Mouse (Mus musculus) NIH3T3 (cell line): ENCODE measurements around the gene Gm21987.

Experiments
- DNase-seq: peaks from one replicate; pipeline ENCODE4 v3.0.0-alpha.2; 2012; ENCODE audit warnings: low read depth

Gene Gm21987

DNA sequence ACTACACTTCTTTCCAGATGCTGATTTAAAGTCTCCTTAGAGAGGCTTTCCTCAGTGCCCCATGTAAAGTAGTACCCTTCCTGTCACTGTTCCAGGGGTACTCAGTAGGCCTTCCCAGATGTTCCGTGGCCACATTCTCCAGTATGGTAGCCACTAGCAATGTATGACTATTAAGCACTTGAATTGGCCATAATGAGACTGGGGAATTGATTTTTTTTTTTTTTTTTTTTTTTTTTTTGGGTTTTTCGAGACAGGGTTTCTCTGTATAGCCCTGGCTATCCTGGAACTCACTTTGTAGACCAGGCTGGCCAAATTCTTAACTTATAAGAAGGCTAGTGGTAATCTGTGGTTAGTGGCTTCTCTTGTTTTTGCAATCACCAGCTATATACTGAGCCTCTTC, 3.0 kb downstream of the Gm21987 start:
- no peak for DNase-seq

GRCm38 (mm10) chr16:38350361-38350855, 3.6 kb downstream of the Gm21987 start:
- DNase-seq, result no peak

GRCm38 (mm10) chr16:38350939-38351338, 4.1 kb downstream of the Gm21987 start:
- DNase-seq, result no peak

DNA sequence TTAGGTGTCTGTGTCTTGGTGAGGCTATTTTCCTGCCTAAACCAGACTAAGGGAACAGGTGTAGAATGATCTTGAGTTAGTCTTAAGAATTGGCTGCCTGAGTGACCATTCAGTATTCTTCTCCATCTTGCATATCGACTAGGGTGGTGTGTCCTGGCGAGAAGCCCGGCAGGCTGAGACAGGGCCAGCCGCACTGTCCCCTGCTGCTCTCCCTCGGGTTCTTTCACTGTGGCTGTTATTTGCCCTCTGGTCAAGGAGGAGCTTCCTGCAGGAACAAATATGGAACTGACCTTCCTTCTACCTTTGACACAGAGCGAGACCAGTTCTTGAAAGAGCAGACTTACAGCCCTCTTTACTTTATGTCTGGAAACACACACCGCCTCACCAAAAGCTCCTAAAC, 5.2 kb downstream of the Gm21987 start:
- no peak for DNase-seq

DNA sequence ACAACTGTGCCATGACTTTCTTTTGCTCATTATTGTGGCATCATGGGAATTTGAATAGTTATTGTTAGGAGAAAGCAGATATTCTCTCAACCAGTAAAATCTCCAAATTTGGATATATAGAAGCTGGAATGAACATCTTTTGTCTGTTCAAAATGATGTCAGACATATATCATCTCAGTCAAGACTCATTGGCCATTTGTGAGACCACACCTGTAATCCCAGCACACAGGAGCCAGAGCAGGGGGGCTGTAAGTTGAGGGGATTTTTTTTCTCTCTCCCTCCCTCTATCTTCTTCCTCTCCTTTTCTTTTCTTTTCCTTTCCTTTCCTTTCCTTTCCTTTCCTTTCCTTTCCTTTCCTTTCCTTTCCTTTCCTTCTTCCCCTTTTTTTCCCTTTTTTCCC, 6.0 kb downstream of the Gm21987 start:
- no peak for DNase-seq

DNA sequence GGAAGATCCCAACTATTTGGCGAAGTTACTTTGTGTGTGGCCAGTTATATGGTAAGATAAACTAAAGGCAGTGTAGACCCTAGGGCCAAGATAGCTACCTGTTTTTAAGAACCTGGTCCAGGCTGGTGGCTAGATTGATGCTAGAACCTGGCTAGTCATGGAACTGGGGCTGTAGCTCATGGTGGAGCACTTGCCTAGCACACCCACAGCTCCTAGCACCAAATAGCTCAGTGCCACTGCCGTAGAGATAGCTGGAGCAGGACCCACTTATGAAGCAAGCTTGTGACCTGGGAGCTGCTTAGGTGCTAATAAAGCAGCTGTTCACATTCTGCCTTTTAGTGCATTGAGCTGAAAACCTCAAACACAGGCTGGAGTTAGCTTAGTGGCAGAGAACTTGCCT, 6.8 kb downstream of the Gm21987 start:
- DNase-seq, result no peak

DNA sequence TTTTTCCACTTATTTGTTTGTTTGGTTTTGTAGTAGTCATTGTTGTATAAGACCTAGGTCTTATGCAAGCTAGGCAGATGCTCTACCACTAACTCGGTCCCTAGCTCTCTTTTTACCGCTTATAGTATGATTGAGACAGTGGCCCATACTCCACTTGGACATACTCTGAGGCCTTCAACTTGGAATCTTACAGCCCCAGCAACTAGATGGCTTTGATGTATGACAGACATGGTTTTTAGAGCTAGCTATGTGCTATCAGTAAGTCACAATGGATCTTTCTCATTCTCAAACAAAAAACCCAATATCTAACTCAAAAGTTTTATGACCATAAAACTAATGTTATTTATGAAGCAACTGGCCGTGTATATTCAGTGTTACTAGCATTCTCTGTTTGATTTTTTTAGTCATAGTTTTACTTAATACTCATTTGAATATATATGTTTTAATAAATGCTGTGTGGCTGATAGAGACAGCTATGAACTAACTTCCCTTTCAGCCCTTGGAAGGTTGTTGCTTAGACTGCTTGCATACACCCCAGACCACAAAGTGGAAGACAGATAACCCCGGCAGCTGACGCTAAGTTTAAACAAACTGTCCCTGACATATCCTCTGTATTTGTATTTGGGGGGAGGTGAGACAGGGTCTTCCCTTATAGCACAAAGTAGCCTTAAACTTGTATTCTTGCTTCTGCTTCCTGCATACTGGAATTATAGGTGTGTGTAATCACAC, 7.5 kb downstream of the Gm21987 start:
- DNase-seq, result no peak

GRCm38 (mm10) chr16:38358256-38358812, 11.5 kb downstream of the Gm21987 start:
- DNase-seq, result no peak

- DNase-seq, result no peak
These were observed 12.4 kb downstream of the Gm21987 start for GRCm38 (mm10) chr16:38359241-38359640.

GRCm38 (mm10) chr16:38359857-38360256, 13.0 kb downstream of the Gm21987 start:
- DNase-seq, result no peak

- DNase-seq, result no peak
These were observed 13.5 kb downstream of the Gm21987 start for GRCm38 (mm10) chr16:38360317-38360716.

- no peak for DNase-seq
These were observed 15.1 kb downstream of the Gm21987 start, which contains the start of gene Popdc2 for GRCm38 (mm10) chr16:38361933-38362332. Gene Popdc2 (plus strand): TSS chr16:38362209.

GRCm38 (mm10) chr16:38362493-38363255, 15.8 kb downstream of the Gm21987 start:
- no peak for DNase-seq

GRCm38 (mm10) chr16:38363256-38363595, 16.4 kb downstream of the Gm21987 start:
- no peak for DNase-seq

GRCm38 (mm10) chr16:38363657-38364056, 16.8 kb downstream of the Gm21987 start:
- DNase-seq, result no peak

DNA sequence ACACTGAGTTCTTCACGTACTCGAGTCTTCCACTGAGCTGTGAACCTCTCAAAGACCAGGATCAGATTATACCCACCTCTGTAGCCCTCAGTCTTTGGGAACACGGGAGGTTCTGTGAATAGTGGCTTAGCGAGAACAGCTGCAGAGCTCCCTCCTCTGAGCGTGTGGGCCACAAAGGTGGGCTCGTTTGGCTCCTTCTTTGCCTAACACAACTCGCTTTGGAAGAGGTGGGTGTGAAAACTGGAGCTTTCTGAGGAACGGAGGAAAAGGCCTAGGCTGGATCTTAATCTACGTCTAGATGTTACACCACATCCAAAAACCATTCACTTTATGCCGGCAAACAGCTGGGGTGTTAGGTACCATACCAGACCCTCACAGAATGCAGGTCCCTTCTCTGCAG, 18.6 kb downstream of the Gm21987 start:
- no peak for DNase-seq

- no peak for DNase-seq
These were observed 19.4 kb downstream of the Gm21987 start for GRCm38 (mm10) chr16:38366231-38366630.

- DNase-seq, result peak; percentile 79
These were observed 21.5 kb downstream of the Gm21987 start for GRCm38 (mm10) chr16:38368336-38368735.

GRCm38 (mm10) chr16:38369000-38369399, 22.2 kb downstream of the Gm21987 start:
- DNase-seq, result no peak

DNA sequence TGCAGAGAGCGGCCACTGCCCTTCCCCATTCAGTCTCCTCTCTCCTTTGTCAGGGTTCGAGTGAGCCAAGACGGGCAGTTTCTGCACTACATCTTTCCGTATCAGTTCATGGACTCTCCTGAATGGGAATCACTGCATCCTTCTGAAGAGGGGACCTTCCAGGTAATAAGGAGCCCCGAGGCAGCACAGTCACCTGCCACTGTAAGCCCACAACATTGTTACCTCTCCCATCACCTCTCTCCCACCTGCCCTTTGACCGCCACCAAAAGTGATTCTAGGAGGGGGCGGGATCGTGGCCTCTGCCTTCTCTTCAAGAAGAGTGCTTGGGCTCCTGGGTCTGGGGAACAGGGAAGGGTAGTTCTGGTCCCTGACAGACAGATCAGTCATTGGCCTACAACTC, 22.6 kb downstream of the Gm21987 start:
- DNase-seq, result no peak

GRCm38 (mm10) chr16:38369992-38370484, 23.2 kb downstream of the Gm21987 start:
- DNase-seq, result no peak

DNA sequence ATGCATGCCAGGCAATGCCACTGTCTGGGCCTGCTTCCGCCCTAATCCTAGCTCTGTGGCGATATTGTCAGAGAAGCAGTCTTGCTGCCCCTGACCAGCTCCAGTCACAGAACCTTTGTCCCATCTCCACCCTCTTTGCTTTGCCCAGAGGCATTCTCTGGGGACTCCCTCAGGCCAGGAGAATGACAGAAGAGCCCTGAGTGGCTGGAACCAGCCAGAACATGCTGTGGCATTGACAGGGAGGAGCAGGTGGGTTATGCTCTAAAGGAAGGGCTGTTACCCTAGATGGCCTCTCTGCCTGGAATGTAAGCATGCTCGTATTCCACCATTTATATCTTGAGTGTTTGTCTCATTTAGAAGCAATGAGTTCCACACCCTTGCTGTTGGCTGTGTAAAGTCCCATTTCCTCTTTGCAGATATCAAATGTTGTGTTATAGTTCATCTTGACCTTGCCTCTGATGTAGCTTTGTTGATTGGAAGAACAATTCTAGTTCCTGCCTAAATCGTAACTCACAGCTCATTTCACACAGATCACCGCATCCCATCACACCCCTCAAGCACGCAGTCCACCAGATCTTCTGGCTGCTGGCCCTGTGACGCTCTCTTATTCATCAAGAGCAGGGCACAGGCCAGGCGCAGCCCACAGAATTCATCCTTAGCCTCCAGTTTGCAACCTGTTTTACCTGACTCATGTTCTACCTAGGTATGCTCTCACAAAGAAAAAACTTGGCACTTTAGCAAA, 24.0 kb downstream of the Gm21987 start:
- DNase-seq, result no peak
